Mouse (Mus musculus) induced T-regulatory cell, adult 2 months (primary cell): Measurements from ENCODE around the gene Clns1a.

Source experiments
- DNase-seq: peaks from one replicate; pipeline ENCODE4 v3.0.0-alpha.2; 2012; ENCODE audit warnings: low read depth

Gene Clns1a

DNA sequence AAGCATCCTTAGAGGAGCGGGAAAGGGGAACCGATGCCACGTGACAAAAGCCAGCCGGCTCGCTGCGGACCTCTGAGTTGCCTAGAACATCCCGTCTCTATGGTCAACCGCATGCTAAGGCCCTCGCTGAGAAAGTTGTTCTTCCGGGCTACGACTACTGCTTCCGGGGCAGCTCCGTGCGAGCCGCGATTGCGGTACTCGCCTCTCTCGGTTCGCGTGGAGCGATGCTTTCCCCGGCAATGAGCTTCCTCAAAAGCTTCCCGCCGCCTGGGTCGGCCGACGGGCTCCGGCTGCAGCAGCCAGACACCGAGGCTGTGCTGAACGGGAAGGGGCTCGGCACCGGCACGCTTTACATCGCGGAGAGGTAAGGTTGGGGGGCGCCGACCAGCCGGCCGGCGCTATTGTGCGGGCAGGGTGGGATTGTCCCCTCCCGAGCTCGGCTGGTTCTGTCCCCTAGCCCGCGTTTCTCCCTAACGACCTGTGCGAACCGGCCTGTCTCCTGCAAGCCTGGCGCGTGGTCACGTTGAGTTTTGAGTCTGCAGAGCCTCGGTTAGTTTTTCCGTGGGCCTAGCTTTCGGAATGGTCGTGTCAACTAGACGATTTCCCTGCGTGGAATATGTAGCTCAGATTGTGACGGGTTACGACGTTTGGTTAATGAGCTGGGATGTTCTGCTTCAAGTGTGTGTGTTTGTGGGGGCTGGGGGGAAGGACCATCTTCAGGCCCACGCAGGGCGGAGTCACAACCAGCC lies at the start of gene Clns1a:
TSS of gene Clns1a (plus strand) at position 129 of the 749 bp plus-strand sequence.
- peak; percentile 94 for DNase-seq

- DNase-seq = no peak
Observed at GRCm38 (mm10) chr7:97647656-97648055, 48.8 kb upstream of the Clns1a start.

GRCm38 (mm10) chr7:97650729-97651128 lies 45.7 kb upstream of the Clns1a start:
- DNase-seq = no peak

DNA sequence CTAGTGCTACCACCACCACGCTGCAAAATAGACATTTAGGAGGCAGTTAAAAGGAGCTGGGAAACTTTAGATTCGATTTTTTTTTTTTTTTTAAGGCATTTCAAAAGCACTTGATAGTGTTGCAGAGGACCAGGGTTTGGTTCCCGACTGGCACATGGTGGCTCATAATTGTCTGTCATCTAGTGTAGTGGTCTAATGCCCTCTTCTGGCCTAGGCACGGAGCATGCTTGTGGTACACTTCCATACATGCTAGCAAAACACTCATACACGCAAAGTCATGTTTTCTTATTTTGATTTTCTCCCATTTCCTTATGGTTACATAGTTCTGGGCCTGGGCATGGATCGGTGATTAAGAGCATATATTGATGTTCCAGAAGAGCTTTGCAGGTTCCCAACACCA lies 40.3 kb upstream of the Clns1a start:
- DNase-seq = no peak

DNA sequence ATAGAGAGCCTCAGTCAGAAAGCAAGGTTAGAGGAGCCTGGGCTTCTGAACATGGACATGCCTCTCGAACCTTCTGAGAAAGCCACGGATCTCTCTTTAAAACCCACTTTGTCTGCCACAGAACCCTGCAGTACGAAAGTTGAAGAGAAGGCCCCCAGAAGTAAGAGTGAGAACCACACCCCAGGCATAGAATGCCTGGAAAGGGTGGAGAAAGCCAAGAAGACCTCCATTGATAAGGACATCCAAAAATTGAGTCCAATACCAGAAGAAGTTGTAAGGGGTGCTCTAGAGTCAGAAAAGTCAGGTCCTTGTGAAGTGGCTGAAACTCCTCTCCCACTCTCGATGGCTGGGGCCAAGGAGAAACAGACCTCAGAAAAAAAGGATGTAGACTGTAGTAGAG lies 34.8 kb upstream of the Clns1a start:
- no peak for DNase-seq

GRCm38 (mm10) chr7:97679239-97679638 lies 17.2 kb upstream of the Clns1a start:
- peak; percentile 71 for DNase-seq

DNA sequence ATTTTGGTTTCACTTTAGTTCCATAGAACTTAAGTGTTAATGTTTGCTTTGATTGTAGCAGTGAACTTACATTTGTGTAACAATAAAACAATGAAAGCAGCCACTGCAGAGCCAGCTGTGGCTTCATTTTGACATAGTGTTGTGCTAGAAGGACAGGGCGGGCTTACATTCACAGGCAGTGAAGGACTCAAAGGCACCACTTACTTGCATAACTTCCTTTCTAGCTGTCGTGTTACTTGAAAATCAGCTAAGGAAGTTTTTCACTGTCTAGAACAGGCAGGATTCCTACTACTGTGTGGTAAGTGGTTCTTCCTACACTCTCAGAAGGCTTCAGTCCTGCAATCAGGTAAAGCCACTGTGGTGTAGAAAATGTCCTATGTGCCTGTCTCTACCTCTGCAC lies 8.6 kb upstream of the Clns1a start:
- no peak for DNase-seq

- DNase-seq = no peak
Observed at GRCm38 (mm10) chr7:97695441-97695840, 993 bp upstream of the Clns1a start.

GRCm38 (mm10) chr7:97696133-97696505 lies 315 bp upstream of the Clns1a start:
- no peak for DNase-seq

DNA sequence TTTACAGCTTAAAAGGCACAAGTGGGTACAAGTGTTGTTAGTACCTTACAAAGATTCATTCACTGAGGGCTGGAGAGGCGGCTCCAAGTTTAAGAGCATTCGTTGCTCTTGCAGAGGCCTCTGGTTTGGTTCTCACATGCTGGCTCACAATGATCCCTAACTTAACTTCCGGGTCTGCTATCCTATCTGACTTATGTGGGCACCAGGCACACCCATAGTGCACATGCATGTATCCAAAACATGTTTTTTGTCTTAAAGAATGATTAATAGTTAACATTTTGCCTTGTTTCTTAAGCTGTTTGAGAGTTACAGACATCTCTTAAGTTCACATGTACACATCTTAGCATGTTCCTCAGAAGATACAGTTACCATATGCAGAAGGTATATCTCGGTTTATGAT lies 3.7 kb downstream of the Clns1a start:
- DNase-seq = no peak

DNA sequence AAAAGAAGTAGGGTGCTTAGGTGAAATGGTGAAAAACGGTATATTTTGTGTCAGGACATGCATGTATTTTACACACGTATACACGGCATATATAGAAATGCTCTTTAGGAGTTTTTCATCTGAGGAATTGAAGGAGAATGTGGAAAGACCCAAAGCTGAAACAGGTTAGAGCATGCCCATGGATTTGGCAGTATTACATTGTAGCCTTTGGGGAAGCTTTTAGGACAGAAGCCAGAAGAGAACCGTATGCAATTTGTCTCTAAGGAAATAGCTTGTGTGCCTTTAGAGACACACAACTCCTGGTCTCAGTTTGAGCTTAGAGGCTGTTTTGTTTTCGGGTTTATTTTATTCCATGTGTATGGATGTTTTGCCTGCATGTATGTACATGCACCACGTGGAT lies 4.7 kb downstream of the Clns1a start:
- no peak for DNase-seq

DNA sequence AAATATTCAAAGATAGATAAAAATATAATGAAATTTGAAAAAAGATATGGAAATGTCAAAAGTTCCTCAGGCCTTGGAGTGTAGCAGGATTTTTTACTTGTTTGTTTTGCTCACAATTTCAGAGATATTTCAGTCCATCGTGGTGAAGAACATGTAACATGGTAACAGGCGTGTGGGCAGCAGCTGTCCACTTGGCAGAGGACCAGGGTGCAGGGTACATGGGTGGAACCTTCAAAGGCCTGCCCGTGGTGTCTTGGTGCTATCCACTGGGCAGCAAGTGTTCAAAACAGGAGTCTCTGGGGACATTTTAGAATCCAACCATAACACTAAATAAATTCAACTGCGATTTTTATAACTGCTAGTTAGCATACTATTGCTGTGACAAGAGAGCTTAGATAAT lies 10.7 kb downstream of the Clns1a start:
- no peak for DNase-seq

DNA sequence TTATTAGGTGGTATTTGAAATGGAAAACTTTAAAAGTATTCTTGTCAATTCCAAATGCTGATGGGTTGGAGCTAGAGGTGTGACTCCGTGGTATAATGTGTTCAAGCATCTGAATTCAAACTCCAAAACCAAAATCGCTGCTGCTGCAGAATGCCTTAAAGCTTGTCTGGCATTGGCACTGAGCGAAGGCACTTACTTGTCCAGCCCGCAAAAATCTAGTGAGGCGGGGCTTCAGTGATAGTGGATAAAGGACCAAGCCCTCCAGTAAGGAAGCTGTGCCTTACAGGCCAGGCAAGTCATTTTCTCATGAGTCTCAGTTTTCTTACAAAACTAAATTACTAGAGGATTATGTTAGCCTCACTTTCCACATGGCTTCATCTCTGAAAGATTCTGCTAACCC lies 11.4 kb downstream of the Clns1a start:
- DNase-seq = no peak

DNA sequence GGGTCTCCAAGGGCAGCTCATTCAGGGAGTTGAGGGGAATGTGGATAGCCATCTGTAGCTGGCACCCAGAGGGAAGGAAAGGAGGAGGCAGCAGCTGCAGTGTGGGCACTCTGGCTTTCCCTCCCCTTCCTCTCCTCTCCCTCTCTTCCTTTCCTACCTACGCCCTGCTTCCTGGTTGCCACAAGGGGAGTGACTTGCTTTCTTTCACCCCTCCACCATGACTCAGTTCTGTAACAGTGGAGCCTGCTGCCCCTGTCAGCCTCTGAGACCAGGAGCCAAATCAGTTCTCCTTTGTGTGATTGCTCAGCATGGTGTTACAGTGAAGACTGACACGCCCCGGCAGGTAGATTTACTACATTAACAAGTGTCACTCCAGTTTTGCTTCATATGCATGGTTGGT lies 12.8 kb downstream of the Clns1a start:
- DNase-seq = no peak

DNA sequence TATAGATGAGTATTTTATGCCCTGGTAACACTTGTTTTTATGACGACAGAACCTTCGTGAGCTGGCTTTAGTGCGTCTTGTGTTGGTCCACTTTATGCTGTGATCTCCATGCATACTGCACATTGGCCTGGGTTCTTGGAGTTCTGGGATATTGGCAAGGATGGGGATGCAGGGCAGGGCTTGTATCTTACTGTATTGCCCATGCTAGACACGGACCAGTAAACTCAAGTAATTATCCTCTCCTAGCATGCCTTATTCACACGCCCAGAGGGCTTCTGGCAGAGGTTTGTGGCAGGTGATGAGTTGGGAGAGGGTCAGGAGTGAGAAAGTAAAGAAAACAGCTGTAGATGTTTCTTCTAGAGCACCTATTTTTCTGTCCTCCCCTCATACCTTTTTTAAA lies 18.2 kb downstream of the Clns1a start:
- no peak for DNase-seq

DNA sequence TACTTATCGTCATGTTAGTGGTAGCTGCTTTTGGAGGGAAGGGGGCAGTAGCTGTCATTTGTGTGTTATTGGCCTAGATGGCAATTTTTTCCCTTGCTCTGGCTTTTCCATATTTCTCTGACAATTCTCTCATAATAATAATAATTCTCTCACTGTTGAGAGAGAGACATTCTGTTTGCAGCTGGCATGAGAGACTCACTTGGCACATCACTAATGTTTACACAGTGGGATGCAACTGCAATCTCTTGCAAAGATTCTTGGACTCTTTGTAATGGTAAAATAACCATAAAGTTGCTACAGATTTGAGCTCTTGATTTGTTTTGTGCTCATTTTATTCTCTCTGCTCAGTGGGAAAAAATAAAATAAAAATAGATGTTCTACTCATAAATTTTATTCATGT lies 20.9 kb downstream of the Clns1a start:
- DNase-seq = no peak

- no peak for DNase-seq
Observed at GRCm38 (mm10) chr7:97719078-97719477, 22.6 kb downstream of the Clns1a start.

DNA sequence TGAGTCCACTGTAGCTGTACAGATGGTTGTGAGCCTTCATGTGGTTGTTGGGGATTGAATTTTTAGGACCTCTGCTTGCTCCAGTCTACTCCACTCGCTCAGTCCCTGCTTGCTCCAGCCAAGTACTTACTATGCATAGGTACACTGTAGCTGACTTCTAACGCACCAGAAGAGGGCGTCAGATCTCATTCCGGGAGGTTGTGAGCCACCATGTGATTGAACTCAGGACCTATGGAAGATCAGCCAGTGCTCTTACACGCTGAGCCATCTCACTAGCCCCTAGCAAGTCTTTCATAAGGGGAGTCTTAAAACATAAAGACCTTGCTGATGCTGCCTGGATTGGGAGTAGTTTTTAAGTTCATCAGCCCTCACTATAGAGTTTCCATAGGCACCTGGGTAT lies 23.7 kb downstream of the Clns1a start:
- no peak for DNase-seq

GRCm38 (mm10) chr7:97722278-97722918 lies 26.0 kb downstream of the Clns1a start:
- DNase-seq = no peak

DNA sequence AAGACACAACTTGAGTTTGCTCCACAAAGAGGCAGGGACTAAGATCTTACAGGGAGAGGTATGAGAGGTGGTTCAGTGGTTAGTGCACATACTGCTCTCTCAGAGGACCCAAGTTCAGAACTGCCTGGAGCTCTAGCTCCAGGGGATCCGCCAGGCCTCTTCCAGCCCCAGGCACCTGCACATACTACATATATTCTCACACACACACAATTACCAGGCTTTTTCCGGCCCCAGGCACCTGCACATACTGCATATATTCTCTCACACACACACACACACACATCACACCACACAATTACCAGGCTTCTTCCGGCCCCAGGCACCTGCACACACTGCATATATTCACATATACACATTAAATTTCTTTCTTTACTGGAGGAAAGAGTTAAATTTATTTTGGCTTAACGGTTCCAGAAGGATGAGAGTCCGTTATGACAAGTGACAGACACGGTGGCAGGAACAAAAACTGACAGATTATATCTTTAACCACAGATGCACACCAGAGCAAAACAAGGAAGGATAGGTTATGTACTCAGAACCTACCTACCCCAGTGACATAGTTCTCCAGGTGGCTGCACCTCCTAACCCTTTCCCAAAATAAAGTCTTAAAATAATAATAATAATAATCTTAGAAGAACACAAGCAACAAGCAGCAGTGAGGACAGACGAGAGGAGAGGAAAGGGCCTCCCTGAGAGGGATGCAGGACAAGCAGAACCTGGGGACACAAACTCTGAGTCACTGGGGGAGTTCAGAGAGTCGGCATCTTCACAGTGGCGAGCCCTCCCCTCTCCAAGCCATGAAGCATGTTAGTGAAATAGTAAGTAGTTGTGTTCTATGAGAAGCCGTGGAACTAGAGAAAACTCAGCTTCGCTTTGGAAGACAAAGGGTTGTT lies 27.5 kb downstream of the Clns1a start:
- DNase-seq = no peak

- no peak for DNase-seq
Observed at GRCm38 (mm10) chr7:97725401-97725800, 29.0 kb downstream of the Clns1a start.

- no peak for DNase-seq
Observed at GRCm38 (mm10) chr7:97726080-97726479, 29.6 kb downstream of the Clns1a start.

DNA sequence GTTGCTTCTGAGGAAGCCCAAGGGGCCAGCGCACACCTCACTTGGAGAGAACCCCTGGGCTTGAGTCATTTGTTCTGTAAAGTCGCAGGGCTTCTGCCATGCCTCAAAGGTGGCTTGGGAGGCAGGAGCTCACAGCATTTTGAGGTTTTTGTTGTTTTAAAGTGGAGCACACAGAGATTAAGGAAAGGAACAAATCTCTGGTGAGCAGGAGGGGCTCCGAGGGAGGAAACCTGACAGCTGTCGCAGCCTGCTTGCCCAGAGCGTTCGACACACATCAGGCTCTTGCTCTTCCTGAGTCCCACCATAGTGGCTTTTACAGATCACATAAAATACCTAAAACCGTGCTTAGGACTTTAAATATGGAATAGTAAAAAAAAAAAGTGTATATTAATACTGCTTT lies 30.3 kb downstream of the Clns1a start:
- no peak for DNase-seq
